Mouse (Mus musculus): ENCODE results near the gene Mfap1b.
"Not testable (repeated sequence)": the region's sequence is repeated elsewhere in the genome, so short reads cannot be mapped to it uniquely, and the experiment has no call there.

- not testable (repeated sequence) for TF ChIP-seq GATA1, TAL1 (IDR thresholded peaks at IDR 0.05; ENCODE audit: low read length)
Observed at GRCm38 (mm10) chr2:121473301-121474179, at the start of gene Mfap1b.

Measured in erythroblast, embryonic 14.5 days (primary cell).